Mouse (Mus musculus): ENCODE results near the gene Myh10. TPM values are rescaled to one million over a fixed set of nuclear protein-coding genes. Genes with fewer than 3 reads are reported as not detected.

Gene Myh10
- polyA plus RNA-seq, 1 experiment from 2014 or later: 114 TPM

- Histone ChIP-seq H3K36me3 (ENCODE audit: control insufficient read depth, insufficient read depth, low read length) (peaks cover 90% of the 10 kb centered on the region), H3K27me3 (ENCODE audit: control insufficient read depth, insufficient read depth, low read length) (no peaks in the 10 kb centered on the region), H3K27ac (ENCODE audit: low read length) (no peak overlapping the region), H3K4me3 (ENCODE audit: low read depth, low read length) (no peak overlapping the region), H3K9ac (replicated peaks; ENCODE audit: low read depth, low read length) (no peak overlapping the region), H3K4me1 (ENCODE audit: control insufficient read depth, insufficient read depth, low read length) (no peaks in the 10 kb centered on the region), H3K4me2 (replicated peaks; ENCODE audit: low read depth, low read length) (no peak overlapping the region), H3K9me3 (ENCODE audit: control insufficient read depth, low read depth, low read length) (no peaks in the 10 kb centered on the region)
- ATAC-seq (ENCODE audit: insufficient number of reproducible peaks, insufficient read depth, low FRiP score, low read depth): no peak
- 92% methylated on average over 10 of the region's 10 CpGs for WGBS
Observed at GRCm38 (mm10) chr11:68767762-68768542, 76.6 kb downstream of the Myh10 start.

- Histone ChIP-seq H3K36me3 (ENCODE audit: control insufficient read depth, insufficient read depth, low read length) (peaks cover 85% of the 10 kb centered on the region), H3K9ac (replicated peaks; ENCODE audit: low read depth, low read length) (no peak overlapping the region), H3K4me1 (ENCODE audit: control insufficient read depth, insufficient read depth, low read length) (no peaks in the 10 kb centered on the region), H3K27me3 (ENCODE audit: control insufficient read depth, insufficient read depth, low read length) (no peaks in the 10 kb centered on the region), H3K27ac (ENCODE audit: low read length) (no peak overlapping the region), H3K9me3 (ENCODE audit: control insufficient read depth, low read depth, low read length) (no peaks in the 10 kb centered on the region), H3K4me2 (replicated peaks; ENCODE audit: low read depth, low read length) (no peak overlapping the region), H3K4me3 (ENCODE audit: low read depth, low read length) (no peak overlapping the region)
- ATAC-seq (ENCODE audit: insufficient number of reproducible peaks, insufficient read depth, low FRiP score, low read depth): no peak
- 89% methylated on average over 9 of the region's 9 CpGs for WGBS
Observed at GRCm38 (mm10) chr11:68769770-68770510, 78.6 kb downstream of the Myh10 start.

GRCm38 (mm10) chr11:68776147-68776655 lies 84.8 kb downstream of the Myh10 start:
- H3K4me1 ChIP-seq (ENCODE audit: control insufficient read depth, insufficient read depth, low read length): no peaks in the 10 kb centered on the region
- no peaks in the 10 kb centered on the region for H3K27me3 ChIP-seq (ENCODE audit: control insufficient read depth, insufficient read depth, low read length)
- H3K27ac ChIP-seq (ENCODE audit: low read length): no peak overlapping the region
- no peak overlapping the region for H3K9ac ChIP-seq (replicated peaks; ENCODE audit: low read depth, low read length)
- WGBS: 84% methylated on average over 7 of the region's 7 CpGs
- H3K4me2 ChIP-seq (replicated peaks; ENCODE audit: low read depth, low read length): no peak overlapping the region
- peaks cover 68% of the 10 kb centered on the region for H3K36me3 ChIP-seq (ENCODE audit: control insufficient read depth, insufficient read depth, low read length)
- no peak for ATAC-seq (ENCODE audit: insufficient number of reproducible peaks, insufficient read depth, low FRiP score, low read depth)
- H3K4me3 ChIP-seq (ENCODE audit: low read depth, low read length): no peak overlapping the region
- no peaks in the 10 kb centered on the region for H3K9me3 ChIP-seq (ENCODE audit: control insufficient read depth, low read depth, low read length)

- Histone ChIP-seq H3K4me2 (replicated peaks; ENCODE audit: low read depth, low read length) (no peak overlapping the region), H3K27me3 (ENCODE audit: control insufficient read depth, insufficient read depth, low read length) (no peaks in the 10 kb centered on the region), H3K27ac (ENCODE audit: low read length) (no peak overlapping the region), H3K9ac (replicated peaks; ENCODE audit: low read depth, low read length) (no peak overlapping the region), H3K4me3 (ENCODE audit: low read depth, low read length) (no peak overlapping the region), H3K4me1 (ENCODE audit: control insufficient read depth, insufficient read depth, low read length) (no peaks in the 10 kb centered on the region), H3K36me3 (ENCODE audit: control insufficient read depth, insufficient read depth, low read length) (peaks cover 68% of the 10 kb centered on the region), H3K9me3 (ENCODE audit: control insufficient read depth, low read depth, low read length) (no peaks in the 10 kb centered on the region)
- WGBS: 84% methylated on average over 11 of the region's 11 CpGs
- ATAC-seq (ENCODE audit: insufficient number of reproducible peaks, insufficient read depth, low FRiP score, low read depth): no peak
Observed at GRCm38 (mm10) chr11:68777933-68778332, 86.6 kb downstream of the Myh10 start.

GRCm38 (mm10) chr11:68778855-68779254 lies 87.5 kb downstream of the Myh10 start:
- Histone ChIP-seq H3K36me3 (ENCODE audit: control insufficient read depth, insufficient read depth, low read length) (peaks cover 67% of the 10 kb centered on the region), H3K4me3 (ENCODE audit: low read depth, low read length) (no peak overlapping the region), H3K4me1 (ENCODE audit: control insufficient read depth, insufficient read depth, low read length) (no peaks in the 10 kb centered on the region), H3K9ac (replicated peaks; ENCODE audit: low read depth, low read length) (no peak overlapping the region), H3K27ac (ENCODE audit: low read length) (no peak overlapping the region), H3K4me2 (replicated peaks; ENCODE audit: low read depth, low read length) (no peak overlapping the region), H3K27me3 (ENCODE audit: control insufficient read depth, insufficient read depth, low read length) (no peaks in the 10 kb centered on the region), H3K9me3 (ENCODE audit: control insufficient read depth, low read depth, low read length) (no peaks in the 10 kb centered on the region)
- no peak for ATAC-seq (ENCODE audit: insufficient number of reproducible peaks, insufficient read depth, low FRiP score, low read depth)

GRCm38 (mm10) chr11:68779735-68780465 lies 88.5 kb downstream of the Myh10 start:
- Histone ChIP-seq H3K36me3 (ENCODE audit: control insufficient read depth, insufficient read depth, low read length) (peaks cover 73% of the 10 kb centered on the region), H3K9me3 (ENCODE audit: control insufficient read depth, low read depth, low read length) (no peaks in the 10 kb centered on the region), H3K4me1 (ENCODE audit: control insufficient read depth, insufficient read depth, low read length) (no peaks in the 10 kb centered on the region), H3K9ac (replicated peaks; ENCODE audit: low read depth, low read length) (no peak overlapping the region), H3K27ac (ENCODE audit: low read length) (no peak overlapping the region), H3K27me3 (ENCODE audit: control insufficient read depth, insufficient read depth, low read length) (no peaks in the 10 kb centered on the region), H3K4me3 (ENCODE audit: low read depth, low read length) (no peak overlapping the region), H3K4me2 (replicated peaks; ENCODE audit: low read depth, low read length) (no peak overlapping the region)
- WGBS: 82% methylated on average over 10 of the region's 10 CpGs
- no peak for ATAC-seq (ENCODE audit: insufficient number of reproducible peaks, insufficient read depth, low FRiP score, low read depth)

GRCm38 (mm10) chr11:68780466-68781114 lies 89.2 kb downstream of the Myh10 start:
- no peaks in the 10 kb centered on the region for H3K4me1 ChIP-seq (ENCODE audit: control insufficient read depth, insufficient read depth, low read length)
- no peak overlapping the region for H3K27ac ChIP-seq (ENCODE audit: low read length)
- no peaks in the 10 kb centered on the region for H3K9me3 ChIP-seq (ENCODE audit: control insufficient read depth, low read depth, low read length)
- 73% methylated on average over 14 of the region's 14 CpGs for WGBS
- H3K4me3 ChIP-seq (ENCODE audit: low read depth, low read length): no peak overlapping the region
- H3K9ac ChIP-seq (replicated peaks; ENCODE audit: low read depth, low read length): no peak overlapping the region
- H3K4me2 ChIP-seq (replicated peaks; ENCODE audit: low read depth, low read length): no peak overlapping the region
- no peaks in the 10 kb centered on the region for H3K27me3 ChIP-seq (ENCODE audit: control insufficient read depth, insufficient read depth, low read length)
- no peak for ATAC-seq (ENCODE audit: insufficient number of reproducible peaks, insufficient read depth, low FRiP score, low read depth)
- H3K36me3 ChIP-seq (ENCODE audit: control insufficient read depth, insufficient read depth, low read length): peaks cover 73% of the 10 kb centered on the region

GRCm38 (mm10) chr11:68782336-68782735 lies 91.0 kb downstream of the Myh10 start:
- Histone ChIP-seq H3K9ac (replicated peaks; ENCODE audit: low read depth, low read length) (no peak overlapping the region), H3K4me3 (ENCODE audit: low read depth, low read length) (no peak overlapping the region), H3K9me3 (ENCODE audit: control insufficient read depth, low read depth, low read length) (no peaks in the 10 kb centered on the region), H3K36me3 (ENCODE audit: control insufficient read depth, insufficient read depth, low read length) (peaks cover 78% of the 10 kb centered on the region), H3K27ac (ENCODE audit: low read length) (no peak overlapping the region), H3K4me1 (ENCODE audit: control insufficient read depth, insufficient read depth, low read length) (no peaks in the 10 kb centered on the region), H3K27me3 (ENCODE audit: control insufficient read depth, insufficient read depth, low read length) (no peaks in the 10 kb centered on the region), H3K4me2 (replicated peaks; ENCODE audit: low read depth, low read length) (no peak overlapping the region)
- 88% methylated on average over 9 of the region's 9 CpGs for WGBS
- ATAC-seq (ENCODE audit: insufficient number of reproducible peaks, insufficient read depth, low FRiP score, low read depth): no peak
